In genomic region chr5:143294862-143295261, GRCm38 (mm10) we compare ENCODE assay signal across 19 mouse cellular contexts. TPM values are rescaled to one million over a fixed set of nuclear protein-coding genes. Genes with fewer than 3 reads are reported as not detected.
DNase-seq lines count a peak whose midpoint lies in the region; ATAC-seq and TF ChIP-seq lines count a peak whose summit lies in the region.
"Had no signal": no experiment of that assay in that cellular context is flagged by ENCODE, and none has a peak within 500 bp of the region (broad histone marks: within the 10 kb centered on the region; RNA-seq: fewer than 3 reads in every experiment).

No protein-coding gene starts in this region.

- intact Hi-C loops in gastrocnemius, adult 2 months (cut with DNase I): no loop called here

- H3K4me3 ChIP-seq in gastrocnemius, adult 2 months: no peak overlapping the region
- no peak overlapping the region for H3K4me3 ChIP-seq in liver, embryonic 14.5 days (ENCODE audit: insufficient read depth in 1 of 2, low read depth in 2 of 2, low read length in 2 of 2)
- H3K4me3 ChIP-seq in liver, embryonic 11.5 days (ENCODE audit: low read depth, low read length): no peak overlapping the region
- H3K4me3 ChIP-seq in midbrain, embryonic 16.5 days (ENCODE audit: low read depth, low read length): no peak overlapping the region
- no peak overlapping the region for H3K4me3 ChIP-seq in thymus, adult 2 months (ENCODE audit: control insufficient read depth, insufficient read depth, low read length)
- H3K4me3 ChIP-seq: embryonic facial prominence, embryonic 10.5 days; hindbrain, embryonic 15.5 days; kidney, embryonic 15.5 days; liver, embryonic 15.5 days; neural tube, embryonic 15.5 days had no signal

- no peak for TF ChIP-seq POLR2A in thymus, adult 2 months (IDR thresholded peaks at IDR 0.05; ENCODE audit: control insufficient read depth, extremely low read depth, insufficient read depth, low read length, poor library complexity)

- DNase-seq in gastrocnemius, adult 2 months: no peak
- no peak for DNase-seq in gastrocnemius, adult 18-20 months (ENCODE audit: low spot score)
- DNase-seq in liver, embryonic 14.5 days (ENCODE audit: low read depth in 3 of 3, low spot score in 3 of 3): no peak
- DNase-seq in liver, embryonic 11.5 days (ENCODE audit: low spot score): no peak
- peak; percentile 41 for DNase-seq in ES-CJ7 (ENCODE audit: low read depth, low spot score)
- peak; percentile 17 for DNase-seq in retina, postnatal 1 day
- no peak for DNase-seq in thymus, adult 2 months
- DNase-seq: cerebellum, postnatal 25 days; layer of hippocampus, adult 9-11 months; right cerebral cortex, adult 18-20 months; thymus, adult 18-20 months had no signal

- ATAC-seq in liver, embryonic 14.5 days (ENCODE audit: insufficient read depth): no peak
- ATAC-seq in liver, embryonic 11.5 days (replicated peaks; ENCODE audit: low FRiP score): no peak
- ATAC-seq in midbrain, embryonic 16.5 days: no peak
- ATAC-seq: Patski had no signal

- no peaks in the 10 kb centered on the region for H3K36me3 ChIP-seq in liver, embryonic 14.5 days (replicated peaks; ENCODE audit: control insufficient read depth, insufficient read depth, low read depth)
- peaks cover 6% of the 10 kb centered on the region for H3K36me3 ChIP-seq in liver, embryonic 11.5 days (ENCODE audit: control insufficient read depth, insufficient read depth, low read length)
- peaks cover 6% of the 10 kb centered on the region for H3K36me3 ChIP-seq in midbrain, embryonic 16.5 days (ENCODE audit: control insufficient read depth, insufficient read depth, low read length)
- H3K36me3 ChIP-seq in thymus, adult 2 months (ENCODE audit: control insufficient read depth, insufficient read depth, low read length): peaks cover 4% of the 10 kb centered on the region

- H3K27me3 ChIP-seq in liver, embryonic 14.5 days (ENCODE audit: control insufficient read depth, insufficient read depth, low read length): peaks cover 35% of the 10 kb centered on the region
- peaks cover 48% of the 10 kb centered on the region for H3K27me3 ChIP-seq in liver, embryonic 11.5 days (replicated peaks; ENCODE audit: control insufficient read depth, insufficient read depth, low read length)
- H3K27me3 ChIP-seq in midbrain, embryonic 16.5 days (ENCODE audit: control insufficient read depth, insufficient read depth, low read depth, low read length): peaks cover 22% of the 10 kb centered on the region
- H3K27me3 ChIP-seq in thymus, adult 2 months (ENCODE audit: control insufficient read depth, insufficient read depth, low read length): peaks cover 8% of the 10 kb centered on the region; the same call in 1 of the 2 replicates
- H3K27me3 ChIP-seq: Patski had no signal

- peak; percentile 32 for TF ChIP-seq CTCF in gastrocnemius, adult 2 months (IDR thresholded peaks at IDR 0.05)
- peak; percentile 74 for TF ChIP-seq CTCF in liver, embryonic 14.5 days (IDR thresholded peaks at IDR 0.05; ENCODE audit: low read depth)
- no peak for TF ChIP-seq CTCF in thymus, adult 2 months (IDR thresholded peaks at IDR 0.05; ENCODE audit: borderline replicate concordance, control insufficient read depth, extremely low read depth, insufficient read depth, low read length, poor library complexity)

- WGBS in liver, embryonic 14.5 days (ENCODE audit: insufficient replicate concordance): 67% methylated on average over 3 of the region's 3 CpGs
- WGBS in liver, embryonic 11.5 days: 87% methylated on average over 3 of the region's 3 CpGs
- 92% methylated on average over 3 of the region's 3 CpGs for WGBS in midbrain, embryonic 16.5 days
- WGBS in thymus, adult 2 months: 94% methylated on average over 3 of the region's 3 CpGs

- H3K4me1 ChIP-seq in liver, embryonic 14.5 days (replicated peaks; ENCODE audit: control insufficient read depth in 2 of 2, insufficient read depth in 2 of 2, low read length in 1 of 2): no peaks in the 10 kb centered on the region
- H3K4me1 ChIP-seq in liver, embryonic 11.5 days (replicated peaks; ENCODE audit: control insufficient read depth, insufficient read depth, low read length): peaks cover 6% of the 10 kb centered on the region; the same call in 1 of the 2 replicates
- peaks cover 8% of the 10 kb centered on the region for H3K4me1 ChIP-seq in midbrain, embryonic 16.5 days (ENCODE audit: control insufficient read depth, insufficient read depth, low read length)
- 0 out of 2 replicates have a peak, but pooled peaks cover 2% of the 10 kb centered on the region for H3K4me1 ChIP-seq in thymus, adult 2 months (replicated peaks; ENCODE audit: control insufficient read depth, insufficient read depth, low read length)
- H3K4me1 ChIP-seq: liver, embryonic 15.5 days had no signal

- H3K9me3 ChIP-seq in liver, embryonic 14.5 days (ENCODE audit: control insufficient read depth, low read length): no peaks in the 10 kb centered on the region
- H3K9me3 ChIP-seq in liver, embryonic 11.5 days (ENCODE audit: control insufficient read depth, low read length): 0 out of 2 replicates have a peak, but pooled peaks cover 3% of the 10 kb centered on the region
- no peaks in the 10 kb centered on the region; the same call in 1 of the 2 replicates for H3K9me3 ChIP-seq in midbrain, embryonic 16.5 days (replicated peaks; ENCODE audit: control insufficient read depth, low read length, poor library complexity, severe bottlenecking)
- H3K9me3 ChIP-seq: hindbrain, embryonic 15.5 days; kidney, embryonic 15.5 days; liver, embryonic 15.5 days; neural tube, embryonic 15.5 days had no signal

- no peak overlapping the region for H3K27ac ChIP-seq in gastrocnemius, adult 2 months
- H3K27ac ChIP-seq in liver, embryonic 14.5 days: no peak overlapping the region
- H3K27ac ChIP-seq in liver, embryonic 11.5 days (ENCODE audit: low read depth, low read length): no peak overlapping the region
- no peak overlapping the region for H3K27ac ChIP-seq in midbrain, embryonic 16.5 days (ENCODE audit: low read length)
- no peak overlapping the region for H3K27ac ChIP-seq in thymus, adult 2 months (ENCODE audit: control insufficient read depth, insufficient read depth, low read length)
- H3K27ac ChIP-seq: embryonic facial prominence, embryonic 10.5 days; hindbrain, embryonic 15.5 days; kidney, embryonic 15.5 days; liver, embryonic 15.5 days; neural tube, embryonic 15.5 days had no signal

- TF ChIP-seq EP300 in liver, embryonic 14.5 days (IDR thresholded peaks at IDR 0.05; ENCODE audit: low read depth): no peak

- H3K4me2 ChIP-seq in liver, embryonic 14.5 days (ENCODE audit: low read depth): no peak overlapping the region
- H3K4me2 ChIP-seq in liver, embryonic 11.5 days: no peak overlapping the region
- H3K4me2 ChIP-seq in midbrain, embryonic 16.5 days (ENCODE audit: low read length): no peak overlapping the region
- H3K4me2 ChIP-seq: liver, embryonic 15.5 days had no signal

- no peak overlapping the region for H3K9ac ChIP-seq in liver, embryonic 14.5 days (replicated peaks)
- no peak overlapping the region for H3K9ac ChIP-seq in liver, embryonic 11.5 days (ENCODE audit: low read depth, low read length)
- no peak overlapping the region for H3K9ac ChIP-seq in midbrain, embryonic 16.5 days (ENCODE audit: low read depth, low read length)
- H3K9ac ChIP-seq: hindbrain, embryonic 15.5 days; kidney, embryonic 15.5 days; liver, embryonic 15.5 days; neural tube, embryonic 15.5 days had no signal

RNA-seq across cellular contexts. Expression of gene Zfp853, which starts 1.4 kb away (rescaled TPM):
- total RNA-seq in gastrocnemius, adult 2 months (2021): under 1 TPM in 1 of 2 experiments, not detected in 1; 0.08 TPM
- total RNA-seq in gastrocnemius, adult 18-20 months (2021): not detected
- polyA plus RNA-seq in liver, embryonic 14.5 days (2012; rRNA removed): 0.10 and 0.11 TPM in 2 replicates
- not detected in 2 replicates for polyA plus RNA-seq in liver, embryonic 14.5 days (2014; fragmentation: Nextera tagmentation; extraction: Ambion mirVana)
- polyA plus RNA-seq in liver, embryonic 11.5 days (2014; fragmentation: Nextera tagmentation; extraction: Ambion mirVana): not detected in 2 replicates
- 0.15 and 0.48 TPM in 2 replicates for polyA plus RNA-seq in midbrain, embryonic 16.5 days (2015; fragmentation: Nextera tagmentation; extraction: Ambion mirVana)
- 0.96 and 1.0 TPM in 2 replicates for polyA plus RNA-seq in thymus, adult 2 months (2012; rRNA removed)
- polyA plus RNA-seq: embryonic facial prominence, embryonic 10.5 days; heart, embryonic 16.5 days; liver, embryonic 15.5 days; Patski had no signal

RNA-seq across cellular contexts. Expression of gene E130309D02Rik, which starts 20.3 kb away (rescaled TPM):
- 10 to 100 TPM; 11.1 to 11.5 TPM for total RNA-seq in gastrocnemius, adult 2 months (2021)
- 10 to 100 TPM; 10.5 to 12.6 TPM for total RNA-seq in gastrocnemius, adult 18-20 months (2021)
- polyA plus RNA-seq in liver, embryonic 14.5 days (2012; rRNA removed): 12.7 and 14.1 TPM in 2 replicates
- 13.7 and 17.2 TPM in 2 replicates for polyA plus RNA-seq in liver, embryonic 14.5 days (2014; fragmentation: Nextera tagmentation; extraction: Ambion mirVana)
- polyA plus RNA-seq in liver, embryonic 11.5 days (2014; fragmentation: Nextera tagmentation; extraction: Ambion mirVana): 57.2 and 57.5 TPM in 2 replicates
- polyA plus RNA-seq in midbrain, embryonic 16.5 days (2015; fragmentation: Nextera tagmentation; extraction: Ambion mirVana): 25.3 and 31.3 TPM in 2 replicates
- polyA plus RNA-seq in thymus, adult 2 months (2012; rRNA removed): 65.3 and 83.7 TPM in 2 replicates

RNA-seq across cellular contexts. Expression of gene Zfp316, which starts 25.0 kb away (rescaled TPM):
- 1 to 10 TPM; 3.2 to 3.6 TPM for total RNA-seq in gastrocnemius, adult 2 months (2021)
- total RNA-seq in gastrocnemius, adult 18-20 months (2021): 1 to 10 TPM; 3.0 to 4.6 TPM
- polyA plus RNA-seq in liver, embryonic 14.5 days (2012; rRNA removed): 0.28 and 0.33 TPM in 2 replicates
- 0.05 and 0.10 TPM in 2 replicates for polyA plus RNA-seq in liver, embryonic 14.5 days (2014; fragmentation: Nextera tagmentation; extraction: Ambion mirVana)
- polyA plus RNA-seq in liver, embryonic 11.5 days (2014; fragmentation: Nextera tagmentation; extraction: Ambion mirVana): 0.75 TPM in 2 replicates
- 8.7 and 9.6 TPM in 2 replicates for polyA plus RNA-seq in midbrain, embryonic 16.5 days (2015; fragmentation: Nextera tagmentation; extraction: Ambion mirVana)
- polyA plus RNA-seq in thymus, adult 2 months (2012; rRNA removed): 3.6 and 4.0 TPM in 2 replicates

RNA-seq across cellular contexts. Expression of gene Zdhhc4, which starts 34.2 kb away (rescaled TPM):
- total RNA-seq in gastrocnemius, adult 2 months (2021): 10 to 100 TPM; 35.0 to 40.6 TPM
- total RNA-seq in gastrocnemius, adult 18-20 months (2021): 10 to 100 TPM; 34.7 to 38.1 TPM
- 16.4 and 19.3 TPM in 2 replicates for polyA plus RNA-seq in liver, embryonic 14.5 days (2012; rRNA removed)
- polyA plus RNA-seq in liver, embryonic 14.5 days (2014; fragmentation: Nextera tagmentation; extraction: Ambion mirVana): 24.5 and 25.9 TPM in 2 replicates
- polyA plus RNA-seq in liver, embryonic 11.5 days (2014; fragmentation: Nextera tagmentation; extraction: Ambion mirVana): 58.8 and 63.3 TPM in 2 replicates
- polyA plus RNA-seq in midbrain, embryonic 16.5 days (2015; fragmentation: Nextera tagmentation; extraction: Ambion mirVana): 70.4 and 71.7 TPM in 2 replicates
- polyA plus RNA-seq in thymus, adult 2 months (2012; rRNA removed): 117 and 118 TPM in 2 replicates

RNA-seq across cellular contexts. Expression of gene Zfp12, which starts 59.9 kb away (rescaled TPM):
- 1 to 10 TPM; 7.1 to 8.0 TPM for total RNA-seq in gastrocnemius, adult 2 months (2021)
- total RNA-seq in gastrocnemius, adult 18-20 months (2021): 1 to 10 TPM; 6.7 to 7.7 TPM
- 2.3 and 2.6 TPM in 2 replicates for polyA plus RNA-seq in liver, embryonic 14.5 days (2012; rRNA removed)
- 1.8 and 2.3 TPM in 2 replicates for polyA plus RNA-seq in liver, embryonic 14.5 days (2014; fragmentation: Nextera tagmentation; extraction: Ambion mirVana)
- 10.7 and 11.2 TPM in 2 replicates for polyA plus RNA-seq in liver, embryonic 11.5 days (2014; fragmentation: Nextera tagmentation; extraction: Ambion mirVana)
- polyA plus RNA-seq in midbrain, embryonic 16.5 days (2015; fragmentation: Nextera tagmentation; extraction: Ambion mirVana): 18.9 and 20.0 TPM in 2 replicates
- polyA plus RNA-seq in thymus, adult 2 months (2012; rRNA removed): 24.8 and 32.9 TPM in 2 replicates

Comparison
In these comparisons a context has a peak if more than half of its experiments do, and no peak if none do; other contexts are left out.
1. DNase-seq: peak in ES-CJ7 (single experiment) and retina, postnatal 1 day (single experiment); none in gastrocnemius, adult 2 months (single experiment), gastrocnemius, adult 18-20 months (single experiment), liver, embryonic 14.5 days (0 of 3), liver, embryonic 11.5 days (single experiment) and thymus, adult 2 months (single experiment).